Mouse (Mus musculus) frontal cortex, postnatal 10 days (tissue): Measurements from ENCODE around the gene Psmd12.
"Not testable (repeated sequence)": the region's sequence is repeated elsewhere in the genome, so short reads cannot be mapped to it uniquely, and the experiment has no call there.

Source experiments
- DNase-seq, 2 experiments: peaks; one replicate each; pipeline ENCODE4 v3.0.0; 2022; ENCODE audit warnings: low spot score in 2 of 2, mixed read lengths in 1 of 2

Gene Psmd12

DNA sequence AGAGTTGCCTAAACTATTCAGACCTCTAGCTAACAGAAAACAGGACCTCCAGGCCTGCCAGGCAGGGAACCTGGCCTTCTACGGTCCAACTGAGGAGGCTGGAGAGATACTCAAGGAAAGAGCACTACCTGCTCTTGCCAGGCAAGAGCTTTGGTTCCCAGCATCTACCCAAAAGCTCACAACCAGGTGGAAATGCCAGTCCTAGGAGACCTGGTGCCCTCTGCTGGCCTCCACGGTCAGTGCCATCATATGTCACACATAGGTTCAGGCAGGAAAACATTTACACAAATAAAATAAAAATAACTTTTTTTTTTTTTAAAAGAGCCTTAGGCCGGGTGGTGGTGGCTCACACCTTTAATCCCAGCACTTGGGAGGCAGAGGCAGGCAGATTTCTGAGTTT, 16.8 kb upstream of the Psmd12 start:
- no peak for DNase-seq

DNA sequence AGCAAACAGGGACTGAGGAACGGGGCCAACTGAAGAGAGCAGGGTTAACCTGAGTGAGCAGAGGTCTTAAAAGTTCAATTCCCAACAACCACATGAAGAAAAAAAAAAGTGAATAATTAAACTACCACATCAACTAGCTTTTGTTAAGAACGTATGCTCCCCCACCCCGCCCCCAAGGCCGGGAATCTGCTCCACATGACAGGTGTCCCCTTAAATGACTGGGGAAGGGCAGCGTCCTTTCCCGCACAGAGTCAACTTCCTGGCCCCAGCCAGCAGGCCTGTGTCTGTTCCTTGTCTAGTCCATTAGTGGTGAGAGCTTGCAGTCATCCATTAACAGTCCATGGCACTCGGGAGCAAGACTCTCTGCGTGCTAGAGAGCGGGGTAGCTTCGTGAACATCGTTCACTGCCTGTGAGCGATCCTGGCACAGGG, 16.0 kb upstream of the Psmd12 start:
- DNase-seq: no peak

DNA sequence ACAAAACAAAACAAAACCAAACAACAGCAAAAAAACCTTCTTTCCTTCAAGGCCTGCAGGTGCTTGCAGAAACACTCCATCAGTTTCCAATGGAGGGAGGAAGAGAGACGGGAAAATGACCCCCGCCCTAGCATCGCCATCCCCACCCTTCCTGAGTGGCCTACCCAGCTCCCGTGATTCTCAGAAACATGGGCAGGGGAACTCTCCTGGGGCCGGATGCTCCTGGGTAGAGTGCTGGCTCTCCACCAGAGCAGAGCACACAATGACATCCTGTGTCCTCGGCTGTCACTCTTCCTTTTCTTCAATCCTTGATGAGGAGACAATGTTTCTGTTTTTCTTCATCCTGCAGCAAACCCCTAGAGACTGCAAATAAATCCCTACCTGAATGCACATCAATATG, 15.1 kb upstream of the Psmd12 start:
- no peak for DNase-seq

DNA sequence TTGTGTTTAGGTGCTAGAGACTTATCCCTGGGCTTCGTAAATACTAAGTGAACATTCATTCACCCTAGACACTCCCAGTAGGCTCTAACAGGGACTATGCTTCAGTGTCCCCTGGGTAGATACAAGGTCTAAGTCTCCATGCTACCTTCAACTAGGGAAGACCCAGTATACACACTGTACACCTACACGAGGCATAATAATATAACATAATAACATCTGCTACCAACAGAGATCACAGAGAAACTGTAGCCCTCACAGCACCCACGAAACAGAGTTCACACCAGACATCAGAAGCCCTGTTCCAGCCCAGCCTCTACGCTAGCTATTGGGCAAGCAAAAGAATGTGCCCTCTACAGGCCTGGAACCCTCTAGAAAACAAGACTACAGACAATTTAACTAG, 14.2 kb upstream of the Psmd12 start:
- DNase-seq: no peak

DNA sequence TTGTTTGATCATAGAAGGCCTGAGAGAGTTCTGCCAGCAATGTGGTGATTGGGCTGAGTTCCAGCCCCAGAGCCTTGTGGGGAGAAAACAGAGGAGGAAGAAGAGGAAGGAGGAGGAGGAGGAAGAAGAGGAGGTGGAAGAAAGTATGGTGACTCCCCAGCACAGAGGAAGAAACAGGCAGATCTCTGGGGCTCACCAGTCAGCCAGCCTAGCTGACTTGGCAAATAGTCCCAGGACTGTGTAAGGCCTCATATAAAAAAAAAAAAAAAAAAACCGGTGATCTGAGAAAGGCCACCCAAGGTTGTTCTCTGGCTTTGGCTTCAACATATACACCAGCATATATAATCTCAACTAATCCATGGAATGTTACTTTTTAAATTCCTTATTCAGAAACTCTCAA, 13.3 kb upstream of the Psmd12 start:
- no peak for DNase-seq

DNA sequence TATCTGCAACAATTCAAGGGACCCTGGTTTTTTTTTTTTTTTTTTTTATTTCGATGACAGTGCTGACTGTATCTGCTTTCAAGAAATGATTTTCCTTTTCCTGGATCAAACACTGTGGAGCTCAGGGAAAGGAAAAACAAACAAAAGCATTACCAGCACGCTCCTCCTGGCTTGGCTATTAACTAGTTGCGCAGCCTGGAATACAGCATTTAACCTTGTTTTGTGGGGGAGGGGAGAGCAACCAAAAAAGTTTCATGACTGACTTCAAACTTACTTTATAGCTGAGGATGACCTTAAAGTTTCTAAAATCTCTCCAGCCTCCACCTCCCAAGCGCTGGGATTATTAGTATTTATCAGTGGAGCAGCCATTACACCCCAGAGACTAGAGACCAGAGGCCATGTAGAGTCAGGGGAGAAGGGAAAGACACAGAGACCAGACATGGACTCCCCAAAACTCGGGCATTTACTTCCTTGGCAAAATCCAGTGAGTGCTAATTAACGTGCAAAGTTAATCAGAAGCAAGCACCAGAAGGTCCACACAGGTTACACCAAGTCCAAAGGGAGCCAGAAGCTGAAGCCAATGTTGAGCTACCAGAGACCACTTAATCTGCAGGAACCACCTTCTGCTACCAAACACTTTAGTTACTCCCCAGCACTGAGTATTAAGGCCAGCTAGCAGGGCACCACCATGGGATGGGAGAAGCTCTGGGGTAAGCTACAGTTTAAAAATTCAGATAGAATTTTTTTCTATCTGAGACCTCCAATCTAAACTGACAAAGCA, 12.5 kb upstream of the Psmd12 start:
- no peak for DNase-seq

DNA sequence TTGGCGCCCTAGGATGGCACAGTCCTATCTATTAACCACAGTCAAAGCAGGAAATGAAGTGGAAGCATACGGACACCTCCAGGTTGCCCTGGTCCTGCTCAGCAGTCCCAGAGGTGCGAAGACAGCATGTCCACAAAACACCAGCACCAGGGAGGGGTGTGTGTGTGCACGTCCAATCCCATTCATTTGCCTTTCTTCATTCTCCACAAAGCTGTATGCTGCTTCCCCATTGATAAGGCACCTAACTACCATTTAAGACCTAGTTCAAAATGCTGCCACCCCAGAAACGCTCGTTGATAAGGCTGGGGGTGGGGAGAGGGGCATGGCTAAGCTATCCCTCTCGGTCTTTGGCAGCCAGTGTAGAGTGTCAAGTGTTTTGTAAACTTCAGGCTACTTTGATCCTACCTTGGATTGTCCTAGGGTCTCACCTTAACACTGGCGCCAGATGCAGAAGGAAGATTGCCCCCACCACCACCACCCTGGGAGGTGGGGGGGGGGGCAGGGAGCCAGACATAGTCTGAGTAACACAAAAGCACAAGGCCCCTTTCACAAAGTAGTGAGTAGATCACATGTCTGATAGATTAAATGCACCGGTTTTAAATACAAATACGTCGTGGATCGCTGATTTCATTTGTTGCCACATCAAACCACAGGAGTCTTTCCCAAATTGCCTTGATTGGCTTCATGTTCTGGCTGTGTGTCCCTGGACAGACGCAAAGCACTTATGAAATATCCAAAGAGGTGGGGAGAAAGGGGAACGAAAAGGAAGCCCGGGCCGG, 10.8 kb upstream of the Psmd12 start:
- no peak for DNase-seq

DNA sequence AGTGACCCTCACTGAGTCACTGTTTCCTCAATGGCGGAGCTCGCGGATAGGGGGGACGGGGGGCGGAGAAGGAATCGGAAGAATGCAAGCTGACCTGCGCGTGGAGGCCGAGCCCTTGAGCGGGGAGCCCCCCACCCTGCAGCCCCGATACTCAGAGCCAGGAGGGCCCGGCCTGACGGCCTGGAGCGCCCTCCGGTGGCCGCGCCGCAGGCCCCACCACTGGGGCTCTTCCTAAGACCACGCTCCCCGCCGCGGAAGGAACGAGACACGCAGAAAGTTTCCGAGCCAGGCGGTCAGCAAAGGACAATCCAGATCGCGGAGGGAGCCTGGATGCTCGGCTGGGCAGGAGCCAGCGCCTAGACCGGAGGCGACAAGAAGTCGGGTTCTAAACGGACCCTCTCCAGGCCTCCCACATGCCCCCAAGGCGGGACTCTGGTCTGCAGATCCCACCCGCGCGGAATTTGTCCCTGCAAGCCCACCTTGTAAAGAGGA, 10.2 kb upstream of the Psmd12 start:
- DNase-seq: peak; percentile 73 to 81

DNA sequence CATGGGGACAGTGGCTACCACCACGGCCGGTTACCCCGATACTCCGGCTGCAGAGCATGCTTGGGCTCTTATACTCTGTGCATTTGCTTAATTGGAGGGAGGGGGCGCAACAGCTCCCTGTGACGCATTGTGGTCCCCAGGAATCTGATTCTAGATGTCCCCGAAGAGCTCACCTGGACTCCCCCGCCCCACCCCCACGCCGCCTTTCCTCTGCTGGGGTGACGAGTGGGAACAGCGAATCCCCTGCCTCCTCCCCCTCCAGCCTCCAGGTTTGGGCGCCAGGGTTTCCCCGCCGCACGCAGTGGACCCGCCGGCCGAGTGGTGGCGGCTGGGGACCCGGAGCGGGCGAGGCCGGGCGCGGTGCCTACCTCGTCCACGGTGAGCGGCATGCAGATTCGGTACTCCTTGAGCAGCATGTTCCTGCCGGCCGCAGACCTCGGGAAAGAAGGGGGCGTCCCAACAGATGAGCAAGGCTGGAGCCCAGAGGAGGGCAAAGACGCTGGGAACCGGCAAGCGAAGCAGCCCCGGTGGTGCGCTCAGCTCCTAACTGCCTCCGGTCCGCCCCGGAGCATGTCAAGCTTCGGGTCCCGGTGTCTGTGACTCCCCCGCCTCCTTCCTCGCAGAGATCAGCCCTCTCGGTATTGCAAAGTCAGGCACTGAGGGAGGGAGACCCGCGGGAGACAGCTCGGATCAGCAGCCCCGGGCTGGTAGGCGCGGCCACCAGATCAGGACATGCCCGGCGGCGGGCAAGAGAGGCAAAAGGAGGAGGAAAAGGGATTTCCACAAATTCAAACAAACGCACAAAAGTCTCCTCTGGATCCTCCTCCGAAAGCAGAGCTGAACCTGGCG, 9.5 kb upstream of the Psmd12 start:
- DNase-seq: peak; percentile 45 to 63

DNA sequence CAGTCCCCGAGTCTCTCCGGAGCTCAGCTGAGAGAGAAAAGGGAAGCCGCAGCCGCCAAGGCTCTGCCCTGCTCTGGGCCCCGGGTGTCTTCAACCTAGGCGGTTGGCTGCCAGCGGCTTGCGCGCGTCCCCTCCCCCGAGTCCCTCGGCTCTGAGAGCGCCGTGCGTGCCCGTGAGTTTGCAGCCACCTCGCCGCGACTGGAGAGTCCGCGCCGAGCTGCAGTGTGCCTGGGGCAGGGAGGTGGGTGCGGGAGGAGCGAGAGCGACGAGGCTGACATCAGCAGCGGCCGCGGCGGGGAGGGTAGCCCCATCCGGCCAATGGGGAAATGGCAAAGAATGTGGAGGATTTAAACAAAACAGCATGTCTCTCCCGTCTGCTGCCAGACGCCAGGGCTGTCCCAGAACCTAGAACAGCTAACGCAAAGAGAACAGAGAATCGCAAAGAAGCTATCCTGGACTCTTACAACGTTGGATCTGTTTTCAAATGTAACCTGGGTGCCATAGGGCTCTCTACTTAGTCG, 8.7 kb upstream of the Psmd12 start, which contains the start of gene Pitpnc1:
TSS of gene Pitpnc1 (minus strand) at position 179 of the 521 bp plus-strand sequence.
- peak; percentile 77 to 88 for DNase-seq

DNA sequence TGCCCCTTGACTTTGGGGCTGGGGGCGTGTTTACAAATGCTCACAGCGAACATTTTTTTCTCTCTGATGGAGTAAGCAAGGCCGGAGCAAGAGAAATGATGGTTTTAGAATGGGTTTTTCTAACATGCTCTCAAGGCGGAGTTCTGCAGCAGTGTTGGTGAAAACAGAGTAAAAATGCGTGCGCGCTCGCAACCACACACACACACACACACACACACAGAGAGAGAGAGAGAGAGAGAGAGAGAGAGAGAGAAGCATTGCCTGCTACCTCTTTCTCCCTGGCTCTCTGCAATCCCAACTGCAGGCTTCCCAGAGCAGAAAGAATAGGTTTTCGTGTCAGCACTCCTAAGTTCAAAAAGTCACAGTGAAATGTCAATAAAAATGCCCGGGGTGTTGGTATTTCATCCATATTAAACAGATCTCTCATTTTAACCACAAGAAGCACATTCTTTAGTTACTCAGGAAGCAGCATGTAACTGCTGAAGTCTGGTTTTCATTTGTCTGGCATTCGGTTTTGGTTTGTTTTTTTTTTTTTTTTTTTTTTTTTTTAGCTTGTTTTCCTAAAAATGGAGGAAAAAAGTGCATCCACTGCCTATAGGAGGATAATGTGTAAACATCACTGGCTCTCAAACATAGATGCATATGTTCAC, 8.1 kb upstream of the Psmd12 start:
- no peak for DNase-seq

DNA sequence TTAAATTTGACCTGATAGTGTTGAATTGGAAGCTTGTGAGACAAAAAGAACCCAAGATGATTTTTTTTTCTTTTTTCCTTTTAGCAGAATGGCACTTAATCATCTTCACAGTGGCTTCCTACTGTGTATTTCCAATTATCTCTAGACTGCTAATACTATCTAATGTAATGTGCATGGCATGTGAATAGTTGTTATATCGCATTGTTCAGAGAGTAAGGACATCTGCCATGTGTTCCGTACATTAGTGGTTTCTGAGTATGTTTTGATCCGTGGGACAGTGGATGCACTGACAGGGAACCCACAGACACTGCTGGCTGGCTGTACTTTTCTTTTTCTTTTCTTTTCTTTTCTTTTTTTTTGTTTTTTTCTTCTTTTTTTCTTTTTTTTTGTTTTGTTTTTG, 7.0 kb upstream of the Psmd12 start:
- DNase-seq: no peak

DNA sequence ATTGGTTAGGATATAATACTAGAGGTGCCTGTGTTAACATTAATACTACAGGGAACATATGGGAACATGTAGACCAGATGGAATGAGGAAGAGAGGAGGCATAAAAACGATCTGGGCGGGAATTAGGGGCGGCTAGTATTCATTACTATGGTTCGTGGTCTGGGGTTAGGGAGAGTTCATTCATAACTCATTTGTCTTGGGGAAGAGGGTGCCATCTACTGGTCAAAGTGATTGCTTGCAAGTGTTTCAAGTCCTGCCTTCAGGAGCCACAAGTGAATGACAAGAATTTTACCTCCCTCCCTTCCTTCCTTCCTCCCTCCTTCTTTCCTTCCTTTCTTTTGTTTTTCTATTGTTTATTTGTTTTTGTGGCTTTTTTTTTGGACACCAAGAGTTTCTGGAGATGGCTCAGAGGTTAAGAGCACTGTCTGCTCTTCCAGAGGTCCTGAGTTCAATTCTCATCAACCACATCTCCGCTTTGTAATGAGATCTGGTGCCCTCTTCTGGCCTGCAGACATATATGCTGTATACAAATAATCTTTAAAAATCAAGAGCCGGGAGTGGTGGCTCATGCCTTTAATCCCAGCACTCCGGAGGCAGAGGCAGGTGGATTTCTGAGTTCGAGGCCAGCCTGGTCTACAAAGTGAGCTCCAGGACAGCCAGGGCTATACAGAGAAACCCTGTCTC, 6.0 kb upstream of the Psmd12 start:
- peak in 1 of 2 experiments; percentile 39 for DNase-seq

DNA sequence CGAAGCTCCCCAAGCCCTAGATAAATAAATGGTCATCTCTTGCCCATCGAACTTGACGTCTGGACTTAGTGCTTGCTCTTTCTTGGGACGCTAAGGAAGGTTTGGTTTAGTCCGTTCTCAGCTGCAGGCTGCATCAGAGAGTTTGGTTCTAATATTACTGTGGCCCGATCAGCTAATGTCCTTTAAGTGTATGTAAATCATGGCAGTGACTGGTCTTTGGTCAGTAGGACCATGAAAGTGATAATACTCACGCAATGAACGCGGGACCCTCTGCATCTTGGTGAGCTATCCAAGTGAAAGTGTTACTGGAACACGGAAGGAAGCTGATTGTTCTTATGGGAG, 549 bp downstream of the Psmd12 start:
- DNase-seq: no peak

DNA sequence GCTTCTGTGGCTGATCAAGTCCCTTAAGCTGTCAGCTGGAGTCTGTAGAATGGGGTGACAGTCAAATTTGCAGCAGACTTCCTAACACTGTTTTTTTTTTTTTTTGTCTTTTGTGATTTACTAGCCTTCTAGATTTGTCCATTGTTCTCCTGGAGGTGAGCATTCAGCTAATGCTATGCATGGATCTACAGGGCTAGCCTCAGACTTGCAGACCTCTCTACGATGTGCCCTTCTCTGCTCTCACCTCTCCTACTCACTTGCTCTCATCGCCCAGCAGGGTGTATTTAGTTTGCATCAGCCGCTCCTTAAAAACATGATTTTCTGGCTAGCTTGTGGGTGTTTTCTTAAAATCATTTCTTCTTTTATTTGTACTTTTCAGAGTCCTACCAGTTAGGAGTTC, 5.1 kb downstream of the Psmd12 start:
- no peak for DNase-seq

DNA sequence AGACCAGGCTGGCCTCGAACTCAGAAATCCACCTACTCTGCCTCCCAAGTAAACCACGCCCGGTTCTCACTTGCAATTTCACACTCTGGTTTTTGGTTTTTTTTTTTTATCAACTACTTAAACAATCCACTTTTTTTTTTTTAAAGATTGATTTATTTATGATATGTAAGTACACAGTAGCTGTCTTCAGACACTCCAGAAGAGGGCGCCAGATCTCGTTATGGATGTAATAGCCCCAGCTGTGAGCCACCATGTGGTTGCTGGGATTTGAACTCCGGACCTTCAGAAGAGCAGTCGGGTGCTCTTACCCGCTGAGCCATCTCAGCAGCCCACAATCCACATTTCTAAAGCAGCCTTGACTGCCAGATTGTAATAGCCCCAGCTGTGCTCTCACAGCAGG, 23.5 kb downstream of the Psmd12 start:
- no peak for DNase-seq

DNA sequence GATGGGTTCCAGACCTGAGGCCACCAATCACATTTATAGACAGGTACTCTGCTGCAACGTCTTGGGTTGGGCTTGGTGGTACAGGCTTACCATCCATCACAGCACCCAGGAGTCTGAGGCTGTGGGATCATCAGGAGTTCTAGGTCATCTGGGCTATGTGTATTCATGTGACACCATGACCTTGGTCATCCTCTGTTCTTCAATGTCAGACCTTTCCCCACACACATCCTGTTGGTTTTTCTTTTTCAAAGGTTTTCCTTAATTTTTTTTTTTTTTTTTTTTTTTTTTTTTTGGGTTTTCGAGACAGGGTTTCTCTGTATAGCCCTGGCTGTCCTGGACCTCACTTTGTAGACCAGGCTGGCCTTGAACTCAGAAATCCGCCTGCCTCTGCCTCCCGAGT, 25.1 kb downstream of the Psmd12 start:
- not testable (repeated sequence) for DNase-seq

DNA sequence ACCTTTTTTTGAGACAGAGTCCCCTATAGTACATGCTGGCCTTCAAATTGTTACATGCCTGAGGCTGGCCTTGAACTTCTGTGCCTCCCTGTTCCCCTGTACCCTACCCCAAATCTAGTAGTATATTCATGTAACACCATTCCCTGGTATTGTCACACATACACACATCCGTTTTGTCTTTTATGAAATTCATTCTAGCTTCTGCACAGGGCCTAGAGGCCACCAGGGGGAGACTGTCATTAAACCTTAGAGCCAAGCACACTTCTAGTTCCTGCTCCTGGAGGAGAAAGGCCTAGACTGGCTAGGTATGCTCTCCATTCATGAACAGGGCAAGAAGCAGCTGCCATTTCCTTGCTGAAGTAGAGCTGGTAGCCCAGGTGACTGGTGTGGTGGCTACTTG, 27.0 kb downstream of the Psmd12 start:
- DNase-seq: no peak

DNA sequence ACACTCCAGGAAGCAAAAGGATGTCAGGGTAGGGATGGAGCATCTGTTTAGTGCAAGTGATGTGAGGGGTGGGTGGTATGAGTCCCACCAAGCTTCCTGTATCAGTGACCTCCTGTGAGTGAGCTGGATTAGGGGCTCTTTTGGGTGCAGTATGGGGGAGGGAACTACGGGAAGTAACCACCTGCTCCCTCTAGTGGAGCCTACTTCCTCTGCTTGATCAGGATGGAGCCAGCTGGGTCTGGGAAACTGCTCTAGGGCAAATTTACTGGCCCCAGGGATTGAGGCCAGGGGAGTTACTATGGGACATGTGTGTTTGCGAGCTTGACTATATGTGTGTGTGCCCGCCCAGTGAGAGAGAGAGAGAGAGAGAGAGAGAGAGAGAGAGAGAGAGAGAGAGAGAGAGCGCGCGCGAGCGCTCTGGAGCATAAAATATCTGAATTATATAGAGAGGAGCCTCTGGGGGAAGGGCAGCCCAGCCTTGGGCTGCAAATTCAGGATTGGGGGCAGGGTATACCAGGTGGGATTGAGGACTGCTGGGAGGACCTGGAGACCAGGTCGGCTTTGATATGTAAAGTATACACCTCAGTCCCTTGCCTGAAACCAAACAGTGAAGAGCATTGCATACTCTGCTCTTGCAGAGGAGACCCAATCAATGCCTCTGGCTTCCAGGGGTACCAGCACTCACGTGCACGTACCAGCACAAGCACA, 30.5 kb downstream of the Psmd12 start:
- no peak for DNase-seq
